Mouse (Mus musculus): ENCODE measurements at regions not wholly inside any gene's neighbourhood (a gene's known extent, or its start where the extent isn't known, plus 50 kb on each side); places are given as distances from the start of the nearest gene placed in this dataset.

DNA sequence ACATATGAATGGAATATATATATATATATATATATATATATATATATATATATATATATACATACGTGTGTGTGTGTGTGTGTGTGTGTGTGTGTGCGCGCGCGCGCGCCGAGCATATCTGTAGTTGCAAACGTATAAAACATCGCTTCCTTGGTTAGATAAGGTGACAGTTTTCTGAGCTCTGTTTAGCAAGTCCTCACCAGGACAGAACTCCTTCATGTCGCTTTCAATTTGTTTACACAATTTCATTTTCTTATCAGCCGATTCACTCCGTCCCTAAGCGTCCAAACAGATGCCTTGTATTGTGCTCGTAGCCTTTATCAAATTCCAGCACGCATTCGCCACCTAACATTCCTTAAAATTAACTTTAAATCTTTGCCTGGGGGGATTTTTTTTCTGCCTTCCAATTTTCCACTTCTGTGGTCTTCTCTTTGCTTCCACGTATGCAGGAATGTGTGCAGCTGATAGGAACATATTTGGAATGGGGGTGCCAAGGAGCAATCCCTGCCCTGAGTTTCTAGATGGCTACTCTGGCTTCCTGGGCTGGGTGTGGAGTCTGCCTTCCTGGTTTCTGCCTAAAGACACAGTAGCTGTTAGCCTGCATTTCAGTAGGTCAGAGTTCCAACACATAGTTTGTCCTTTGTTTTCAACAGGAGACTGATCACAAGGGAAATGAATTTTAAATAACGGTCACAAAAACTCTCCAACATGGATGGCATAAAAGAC is 575.7 kb downstream of the Robo2 start:
- no peak overlapping the region for H3K4me3 ChIP-seq
- intact Hi-C loops (cut with DNase I): no loop called here
- no peak for DNase-seq (ENCODE audit: extremely low spot score in 1 of 2, low spot score in 2 of 2)
- TF ChIP-seq CTCF (IDR thresholded peaks at IDR 0.05): no peak
- H3K27ac ChIP-seq: no peak overlapping the region

DNA sequence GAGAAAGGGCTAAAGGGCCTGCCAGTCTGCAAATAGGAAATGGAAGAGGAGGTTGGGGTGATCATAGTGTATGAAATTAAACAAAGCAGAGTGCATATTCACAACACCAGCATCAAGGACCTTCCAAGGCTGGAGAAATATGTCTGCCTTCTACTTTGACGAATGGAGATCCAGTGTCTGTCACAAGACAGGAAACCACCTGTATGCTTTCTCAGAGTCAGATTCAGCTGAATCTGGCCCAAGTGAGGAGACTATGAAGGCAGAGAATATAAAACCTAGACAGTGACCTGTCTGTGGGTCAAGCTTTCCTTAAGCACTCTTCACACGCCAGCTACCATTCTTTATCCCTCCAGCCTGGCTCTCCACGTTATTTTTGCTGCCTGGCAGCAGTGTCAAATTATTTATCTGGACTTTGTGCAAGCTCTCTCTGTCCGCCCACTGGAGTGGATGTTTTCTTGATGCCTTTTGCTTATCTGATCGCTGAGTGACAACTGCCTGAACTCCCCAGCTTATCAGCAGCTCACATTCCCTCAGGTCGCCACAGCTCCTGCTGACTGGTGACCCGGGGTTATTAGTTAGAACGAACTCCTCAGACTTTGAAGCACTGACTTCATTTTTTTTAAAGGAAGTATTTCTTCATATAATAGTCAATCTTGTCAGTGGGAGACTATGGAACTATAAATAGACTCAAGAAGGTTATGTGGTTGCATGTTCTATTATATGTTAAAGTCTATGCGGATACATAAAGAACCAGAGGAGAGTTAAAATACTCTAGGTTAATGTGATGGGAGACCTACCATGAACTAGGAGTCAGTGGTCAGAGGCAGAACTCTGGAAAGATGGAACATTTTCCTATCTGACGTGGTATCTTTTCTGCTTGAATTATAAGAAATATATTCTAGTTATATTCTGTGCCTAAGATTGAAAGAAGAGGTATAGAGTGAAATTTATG is 590.0 kb downstream of the Robo2 start:
- TF ChIP-seq CTCF (IDR thresholded peaks at IDR 0.05): no peak
- H3K4me3 ChIP-seq: no peak overlapping the region
- no peak for DNase-seq (ENCODE audit: extremely low spot score in 1 of 2, low spot score in 2 of 2)
- no peak overlapping the region for H3K27ac ChIP-seq
- intact Hi-C loops (cut with DNase I): no loop called here

DNA sequence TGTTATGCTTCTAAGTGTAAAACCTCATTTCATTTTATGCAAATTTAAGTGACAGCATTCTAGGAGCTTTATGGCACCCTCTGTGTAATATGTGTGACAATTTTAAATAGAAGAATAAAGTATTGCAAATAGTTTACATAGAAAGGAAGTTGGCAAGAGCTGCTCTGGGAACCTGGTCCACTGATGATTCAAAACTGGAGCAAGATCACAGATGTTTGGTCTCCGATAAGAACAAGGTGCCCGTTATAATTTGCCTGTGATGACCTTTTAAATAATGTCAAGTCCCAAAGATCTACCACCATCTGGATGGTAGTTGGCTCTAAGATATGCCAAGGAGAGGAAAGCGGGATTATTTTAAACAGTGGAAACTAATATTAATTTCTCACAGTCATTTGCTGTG is 607.1 kb downstream of the Robo2 start:
- no peak overlapping the region for H3K27ac ChIP-seq
- H3K4me3 ChIP-seq: no peak overlapping the region
- DNase-seq (ENCODE audit: extremely low spot score in 1 of 2, low spot score in 2 of 2): no peak
- intact Hi-C loops (cut with DNase I): no loop called here
- TF ChIP-seq CTCF (IDR thresholded peaks at IDR 0.05): no peak

DNA sequence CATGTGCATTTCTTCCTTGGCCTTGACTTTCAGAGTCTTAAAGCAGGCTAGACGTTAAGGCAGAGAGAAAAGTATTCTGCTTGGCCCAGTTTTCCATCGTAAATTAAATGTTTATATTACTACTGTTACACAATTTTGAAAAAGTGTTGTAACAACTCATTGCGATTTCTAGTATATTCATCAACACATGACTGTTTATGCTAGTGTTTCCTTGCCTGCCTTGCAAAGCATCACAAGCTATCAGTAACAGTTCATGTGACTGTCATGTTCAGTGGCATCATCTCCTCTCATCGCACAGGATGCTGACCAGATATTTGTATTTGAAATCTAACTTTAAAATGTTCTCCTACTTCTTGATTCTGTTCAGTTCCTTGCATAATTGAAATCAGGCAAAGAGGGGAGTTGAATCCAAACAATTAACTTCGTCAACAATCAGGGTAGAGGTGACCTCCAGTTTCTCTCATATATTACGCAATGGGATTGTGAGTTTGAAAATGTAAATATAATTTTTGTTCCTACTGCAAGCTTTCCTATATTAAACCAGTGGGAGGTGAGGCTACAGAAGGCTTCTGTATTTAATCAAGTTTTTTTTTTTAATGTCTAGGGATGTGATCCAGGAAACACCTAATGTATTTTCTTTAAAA is 615.0 kb downstream of the Robo2 start:
- TF ChIP-seq CTCF (IDR thresholded peaks at IDR 0.05): no peak
- Histone ChIP-seq H3K4me3 (no peak overlapping the region), H3K27ac (no peak overlapping the region)
- no peak for DNase-seq (ENCODE audit: extremely low spot score in 1 of 2, low spot score in 2 of 2)
- intact Hi-C loops (cut with DNase I): no loop called here

DNA sequence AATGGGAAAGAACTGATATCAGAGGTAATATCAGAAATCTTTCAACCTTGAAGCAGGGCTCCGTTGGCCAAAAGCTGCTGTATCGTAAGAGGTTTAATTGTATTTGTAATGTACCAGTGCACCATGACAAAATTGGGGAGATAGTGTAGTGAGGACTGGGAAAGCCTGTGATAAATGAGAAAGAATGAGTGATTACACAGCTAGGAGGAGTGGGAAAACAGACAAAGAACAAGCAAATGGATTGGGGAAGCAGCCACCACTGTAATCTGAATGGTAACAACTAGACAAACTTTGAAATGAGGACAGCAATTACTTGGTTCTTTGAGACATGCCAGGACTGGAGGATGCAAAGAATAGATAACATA is 626.6 kb downstream of the Robo2 start:
- intact Hi-C loops (cut with DNase I): loop anchor here (10.0 kb wide), 1 partner anchor 630 kb away; the partner anchor contains the start of gene Robo2
- TF ChIP-seq CTCF (IDR thresholded peaks at IDR 0.05): no peak

GRCm38 (mm10) chr16:73784296-73785073 is 627.1 kb downstream of the Robo2 start:
- intact Hi-C loops (cut with DNase I): loop anchor here (10.0 kb wide), 1 partner anchor 630 kb away; the partner anchor contains the start of gene Robo2
- Histone ChIP-seq H3K27ac (peak overlapping the region; percentile 46), H3K4me3 (no peak overlapping the region)
- DNase-seq (ENCODE audit: extremely low spot score in 1 of 2, low spot score in 2 of 2): no peak
- no peak for TF ChIP-seq CTCF (IDR thresholded peaks at IDR 0.05)

More for the DNA sequence above, 626.6 kb downstream of the Robo2 start:
- H3K27ac ChIP-seq: no peak overlapping the region
- DNase-seq (ENCODE audit: extremely low spot score in 1 of 2, low spot score in 2 of 2): no peak
- no peak overlapping the region for H3K4me3 ChIP-seq

- DNase-seq (ENCODE audit: extremely low spot score in 1 of 2, low spot score in 2 of 2): no peak
- Histone ChIP-seq H3K4me3 (no peak overlapping the region), H3K27ac (no peak overlapping the region)
- TF ChIP-seq CTCF (IDR thresholded peaks at IDR 0.05): no peak
- intact Hi-C loops (cut with DNase I): no loop called here
Observed at GRCm38 (mm10) chr16:73772454-73772853, 639.2 kb downstream of the Robo2 start.

- TF ChIP-seq CTCF (IDR thresholded peaks at IDR 0.05): no peak
- no peak for DNase-seq (ENCODE audit: extremely low spot score in 1 of 2, low spot score in 2 of 2)
- intact Hi-C loops (cut with DNase I): no loop called here
- no peak overlapping the region for H3K27ac ChIP-seq
- no peak overlapping the region for H3K4me3 ChIP-seq
Observed at GRCm38 (mm10) chr16:73770440-73770856, 641.2 kb downstream of the Robo2 start.

DNA sequence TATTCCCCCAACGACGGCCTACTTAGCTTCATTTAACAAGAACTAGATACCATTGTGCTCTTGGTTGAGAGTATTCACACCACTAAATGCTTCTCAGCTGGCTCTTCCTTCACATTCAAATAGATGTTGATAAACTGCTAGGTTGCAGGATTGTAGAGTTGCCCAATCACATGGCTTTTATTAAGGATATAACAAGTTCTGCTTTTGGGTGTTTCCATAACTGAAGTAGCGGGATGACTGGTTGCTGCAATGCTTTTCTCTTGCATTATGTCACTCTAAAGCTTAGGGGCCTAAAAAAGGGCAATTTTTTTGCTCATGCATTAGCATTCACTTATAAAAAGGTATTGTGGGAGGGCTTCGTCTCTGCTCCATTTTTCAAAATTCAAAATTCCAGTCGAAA is 641.9 kb downstream of the Robo2 start:
- no peak overlapping the region for H3K27ac ChIP-seq
- TF ChIP-seq CTCF (IDR thresholded peaks at IDR 0.05): no peak
- no peak overlapping the region for H3K4me3 ChIP-seq
- intact Hi-C loops (cut with DNase I): no loop called here
- DNase-seq (ENCODE audit: extremely low spot score in 1 of 2, low spot score in 2 of 2): no peak

GRCm38 (mm10) chr16:73768706-73769105 is 642.9 kb downstream of the Robo2 start:
- TF ChIP-seq CTCF (IDR thresholded peaks at IDR 0.05): no peak
- Histone ChIP-seq H3K4me3 (no peak overlapping the region), H3K27ac (no peak overlapping the region)
- no peak for DNase-seq (ENCODE audit: extremely low spot score in 1 of 2, low spot score in 2 of 2)
- intact Hi-C loops (cut with DNase I): no loop called here

DNA sequence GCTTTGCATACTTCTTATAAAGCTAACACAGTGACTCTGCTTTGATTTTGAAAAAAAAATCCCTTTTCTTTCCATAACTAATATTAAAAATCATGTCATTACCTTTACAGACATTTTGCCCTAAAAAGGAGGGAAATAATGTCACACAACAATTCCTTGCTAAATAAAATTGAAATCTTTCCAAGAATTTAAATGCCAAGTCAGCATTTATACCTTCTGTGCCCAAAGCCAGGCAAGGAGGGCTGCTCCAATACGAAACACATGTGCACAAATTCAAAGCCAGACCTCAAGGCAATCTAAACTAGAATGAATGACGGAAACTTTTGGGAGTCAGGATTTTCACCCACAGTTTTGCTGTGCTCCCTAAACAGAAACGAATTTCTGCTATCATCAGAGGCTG is 646.4 kb downstream of the Robo2 start:
- intact Hi-C loops (cut with DNase I): no loop called here
- no peak for DNase-seq (ENCODE audit: extremely low spot score in 1 of 2, low spot score in 2 of 2)
- no peak for TF ChIP-seq CTCF (IDR thresholded peaks at IDR 0.05)
- H3K27ac ChIP-seq: no peak overlapping the region
- H3K4me3 ChIP-seq: no peak overlapping the region
